Mouse (Mus musculus) heart, embryonic 10.5 days (tissue): ENCODE data around the gene Bicd2. TPM values are rescaled to one million over a fixed set of nuclear protein-coding genes. Genes with fewer than 3 reads are reported as not detected.
A peak's percentile ranks its signal among the peaks of the same experiment; 100 is the strongest.

Experiments
- DNase-seq: peaks from one replicate; pipeline ENCODE4 v3.0.0-alpha.2; 2017; ENCODE audit warnings: low spot score
- H3K27ac ChIP-seq: fragments of 300-500 bp; sonication (generic); 2 replicates; pipeline ENCODE4 v1.5.1; 2016; ENCODE audit warnings: mild to moderate bottlenecking
- H3K27me3 ChIP-seq: fragments of 300-500 bp; sonication (generic); 2 replicates; pipeline ENCODE4 v1.6.1; 2016; ENCODE audit warnings: mild to moderate bottlenecking; ENCODE audit not compliant: poor library complexity, insufficient read depth, severe bottlenecking
- H3K36me3 ChIP-seq: fragments of 300-500 bp; sonication (generic); 2 replicates; pipeline ENCODE4 v1.6.1; 2016; ENCODE audit warnings: mild to moderate bottlenecking, moderate library complexity
- H3K4me1 ChIP-seq: fragments of 300-500 bp; sonication (generic); 2 replicates; pipeline ENCODE4 v1.6.1; 2016; ENCODE audit warnings: mild to moderate bottlenecking
- H3K4me3 ChIP-seq: fragments of 300-500 bp; sonication (generic); 2 replicates; pipeline ENCODE4 v1.5.1; 2016; ENCODE audit warnings: mild to moderate bottlenecking, moderate library complexity
- H3K9me3 ChIP-seq: fragments of 300-500 bp; sonication (generic); 2 replicates; pipeline ENCODE4 v1.6.1; 2016; ENCODE audit warnings: mild to moderate bottlenecking, moderate library complexity
- WGBS: fragments of 180-500 bp; shearing (Covaris S2); methylation state at CpG from one replicate; pipeline ENCODE4 v1.1.7; 2016; 5-methylcytosine and 5-hydroxymethylcytosine counted together
- polyA plus RNA-seq: library from polyadenylated mRNA; unstranded; fragments of >200 nt; fragmentation: Nextera tagmentation; extraction: Ambion mirVana; gene quantifications from 2 replicates; pipeline ENCODE4 v1.2.1, GENCODE M21; 2016

Gene Bicd2
- polyA plus RNA-seq = 37.5 and 46.7 TPM in 2 replicates

- Histone ChIP-seq H3K4me1 (peaks cover 51% of the 10 kb centered on the region), H3K27me3 (no peaks in the 10 kb centered on the region), H3K4me3 (peak within 1 kb of the TSS; percentile 98), H3K9me3 (no peaks in the 10 kb centered on the region), H3K36me3 (no peaks in the 10 kb centered on the region), H3K27ac (peak within 1 kb of the TSS; percentile 95)
- under 1% methylated on average over 74 of the region's 74 CpGs for WGBS
- DNase-seq = peak; percentile 99
These were observed at the start of gene Bicd2 for GRCm38 (mm10) chr13:49341012-49341830. Gene Bicd2 (plus strand): TSS chr13:49341585.

GRCm38 (mm10) chr13:49291949-49292348 lies 49.4 kb upstream of the Bicd2 start:
- Histone ChIP-seq H3K9me3 (no peaks in the 10 kb centered on the region), H3K36me3 (no peaks in the 10 kb centered on the region), H3K4me1 (0 out of 2 replicates have a peak, but pooled peaks cover 3% of the 10 kb centered on the region), H3K27ac (no peak overlapping the region), H3K4me3 (no peak overlapping the region), H3K27me3 (no peaks in the 10 kb centered on the region)
- DNase-seq = no peak
- WGBS = 87% methylated on average over 6 of the region's 6 CpGs

GRCm38 (mm10) chr13:49294108-49294507 lies 47.3 kb upstream of the Bicd2 start:
- Histone ChIP-seq H3K36me3 (no peaks in the 10 kb centered on the region), H3K4me1 (peaks cover 3% of the 10 kb centered on the region; the same call in 1 of the 2 replicates), H3K27me3 (no peaks in the 10 kb centered on the region), H3K4me3 (no peak overlapping the region), H3K9me3 (no peaks in the 10 kb centered on the region), H3K27ac (no peak overlapping the region)
- no peak for DNase-seq
- 72% methylated on average over 9 of the region's 9 CpGs for WGBS

GRCm38 (mm10) chr13:49296270-49296669 lies 45.1 kb upstream of the Bicd2 start:
- Histone ChIP-seq H3K9me3 (no peaks in the 10 kb centered on the region), H3K4me1 (no peaks in the 10 kb centered on the region; the same call in 1 of the 2 replicates), H3K27ac (no peak overlapping the region), H3K4me3 (no peak overlapping the region), H3K36me3 (no peaks in the 10 kb centered on the region), H3K27me3 (no peaks in the 10 kb centered on the region)
- WGBS = 84% methylated on average over 7 of the region's 7 CpGs
- DNase-seq = no peak

GRCm38 (mm10) chr13:49298514-49299381 lies 42.6 kb upstream of the Bicd2 start:
- H3K36me3 ChIP-seq = no peaks in the 10 kb centered on the region
- no peak overlapping the region for H3K4me3 ChIP-seq
- WGBS = 75% methylated on average over 14 of the region's 14 CpGs
- no peaks in the 10 kb centered on the region for H3K27me3 ChIP-seq
- peak overlapping the region; percentile 19; the same call in 1 of the 2 replicates for H3K27ac ChIP-seq
- DNase-seq = no peak
- no peaks in the 10 kb centered on the region for H3K9me3 ChIP-seq
- H3K4me1 ChIP-seq = no peaks in the 10 kb centered on the region; the same call in 1 of the 2 replicates

GRCm38 (mm10) chr13:49300771-49301170 lies 40.6 kb upstream of the Bicd2 start:
- H3K27me3 ChIP-seq = no peaks in the 10 kb centered on the region
- no peaks in the 10 kb centered on the region for H3K9me3 ChIP-seq
- no peaks in the 10 kb centered on the region for H3K36me3 ChIP-seq
- no peak for DNase-seq
- no peak overlapping the region for H3K4me3 ChIP-seq
- WGBS = 46% methylated on average over 1 of the region's 1 CpGs
- no peaks in the 10 kb centered on the region; the same call in 1 of the 2 replicates for H3K4me1 ChIP-seq
- no peak overlapping the region for H3K27ac ChIP-seq

- H3K27me3 ChIP-seq = no peaks in the 10 kb centered on the region
- no peak for DNase-seq
- peak overlapping the region; percentile 31 for H3K4me3 ChIP-seq
These were observed 34.5 kb upstream of the Bicd2 start for GRCm38 (mm10) chr13:49306771-49307310.

GRCm38 (mm10) chr13:49307311-49307969 lies 33.9 kb upstream of the Bicd2 start:
- Histone ChIP-seq H3K4me3 (peak overlapping the region; percentile 31), H3K36me3 (no peaks in the 10 kb centered on the region), H3K27me3 (no peaks in the 10 kb centered on the region), H3K4me1 (peaks cover 27% of the 10 kb centered on the region), H3K9me3 (no peaks in the 10 kb centered on the region), H3K27ac (peak overlapping the region; percentile 84)
- DNase-seq = peak; percentile 94
- WGBS = 6% methylated on average over 10 of the region's 10 CpGs

More at GRCm38 (mm10) chr13:49306771-49307310, 34.5 kb upstream of the Bicd2 start:
- no peaks in the 10 kb centered on the region for H3K36me3 ChIP-seq
- peak overlapping the region; percentile 84 for H3K27ac ChIP-seq
- H3K9me3 ChIP-seq = no peaks in the 10 kb centered on the region
- peaks cover 27% of the 10 kb centered on the region for H3K4me1 ChIP-seq
- WGBS = 37% methylated on average over 7 of the region's 7 CpGs

- H3K27me3 ChIP-seq = no peaks in the 10 kb centered on the region
- DNase-seq = no peak
- H3K4me3 ChIP-seq = no peak overlapping the region
- 88% methylated on average over 4 of the region's 4 CpGs for WGBS
- H3K9me3 ChIP-seq = no peaks in the 10 kb centered on the region
- peaks cover 27% of the 10 kb centered on the region for H3K4me1 ChIP-seq
- no peaks in the 10 kb centered on the region for H3K36me3 ChIP-seq
- peak overlapping the region; percentile 84 for H3K27ac ChIP-seq
These were observed 33.2 kb upstream of the Bicd2 start for GRCm38 (mm10) chr13:49308206-49308605.

GRCm38 (mm10) chr13:49308861-49309403 lies 32.5 kb upstream of the Bicd2 start:
- Histone ChIP-seq H3K36me3 (no peaks in the 10 kb centered on the region), H3K4me1 (peaks cover 27% of the 10 kb centered on the region), H3K27ac (peak overlapping the region; percentile 84; the same call in 1 of the 2 replicates), H3K9me3 (no peaks in the 10 kb centered on the region), H3K27me3 (no peaks in the 10 kb centered on the region), H3K4me3 (no peak overlapping the region)
- DNase-seq = no peak
- 79% methylated on average over 16 of the region's 16 CpGs for WGBS

- Histone ChIP-seq H3K4me3 (no peak overlapping the region), H3K27ac (no peak overlapping the region), H3K4me1 (peaks cover 27% of the 10 kb centered on the region), H3K36me3 (no peaks in the 10 kb centered on the region), H3K9me3 (no peaks in the 10 kb centered on the region), H3K27me3 (no peaks in the 10 kb centered on the region)
- WGBS = 80% methylated on average over 1 of the region's 1 CpGs
- DNase-seq = no peak
These were observed 31.9 kb upstream of the Bicd2 start for GRCm38 (mm10) chr13:49309501-49309900.

- Histone ChIP-seq H3K4me1 (peaks cover 21% of the 10 kb centered on the region), H3K27me3 (no peaks in the 10 kb centered on the region), H3K4me3 (no peak overlapping the region), H3K9me3 (no peaks in the 10 kb centered on the region), H3K27ac (no peak overlapping the region), H3K36me3 (no peaks in the 10 kb centered on the region)
- WGBS = 76% methylated on average over 7 of the region's 7 CpGs
- no peak for DNase-seq
These were observed 29.7 kb upstream of the Bicd2 start for GRCm38 (mm10) chr13:49311642-49312041.
